Comparison of ENCODE assay signal across 22 mouse cellular contexts in the genomic region with DNA sequence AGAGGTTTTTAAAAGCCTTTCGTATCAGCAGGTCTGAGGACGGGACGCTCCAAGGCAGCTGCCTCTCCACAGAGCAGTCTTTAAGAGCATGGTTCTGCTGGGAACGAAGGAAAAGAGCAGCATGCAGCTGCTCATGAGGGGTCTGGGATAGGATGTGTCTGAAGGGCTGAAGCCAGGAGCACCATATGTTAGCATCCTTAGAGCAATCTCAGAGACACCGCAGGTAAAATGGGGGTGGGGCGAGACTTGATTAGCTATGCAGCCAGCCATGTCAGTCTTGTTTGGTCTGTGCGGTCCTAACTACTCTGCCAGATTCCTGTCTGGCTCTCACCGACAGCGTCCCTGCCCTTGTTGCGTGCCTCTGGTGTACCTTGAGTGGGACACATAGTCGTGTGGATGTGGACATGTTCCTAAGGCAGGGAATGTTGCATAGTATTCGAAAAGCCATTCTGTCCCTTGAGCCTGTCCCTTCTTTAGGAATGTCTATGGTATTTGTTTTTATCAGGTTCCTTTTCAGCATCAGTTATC. TPM values are rescaled to one million over a fixed set of nuclear protein-coding genes. Genes with fewer than 3 reads are reported as not detected.
"Had no signal": no experiment of that assay in that cellular context is flagged by ENCODE, and none has a peak within 500 bp of the region (broad histone marks: within the 10 kb centered on the region; RNA-seq: fewer than 3 reads in every experiment).

No protein-coding gene starts in this region.

- H3K9ac ChIP-seq: kidney, embryonic 15.5 days; limb, embryonic 12.5 days; limb, embryonic 15.5 days; liver, embryonic 14.5 days; liver, postnatal 0 days; lung, embryonic 15.5 days; midbrain, embryonic 12.5 days; midbrain, embryonic 15.5 days; neural tube, embryonic 13.5 days; stomach, embryonic 15.5 days had no signal

- H3K4me3 ChIP-seq: kidney, embryonic 15.5 days; limb, embryonic 12.5 days; limb, embryonic 15.5 days; lung, embryonic 15.5 days; midbrain, embryonic 12.5 days; midbrain, embryonic 15.5 days; myocyte; neural tube, embryonic 13.5 days; stomach, embryonic 15.5 days had no signal

- H3K9me3 ChIP-seq: kidney, embryonic 15.5 days; limb, embryonic 12.5 days; limb, embryonic 15.5 days; lung, embryonic 15.5 days; midbrain, embryonic 12.5 days; midbrain, embryonic 15.5 days; neural tube, embryonic 13.5 days; stomach, embryonic 15.5 days had no signal

- H3K4me1 ChIP-seq: kidney, embryonic 15.5 days; limb, embryonic 12.5 days; midbrain, embryonic 12.5 days; midbrain, embryonic 15.5 days; neural tube, embryonic 13.5 days; stomach, embryonic 15.5 days had no signal

- H3K27me3 ChIP-seq: kidney, embryonic 15.5 days; limb, embryonic 12.5 days; limb, embryonic 15.5 days; lung, embryonic 15.5 days; midbrain, embryonic 12.5 days; midbrain, embryonic 15.5 days; neural tube, embryonic 13.5 days; stomach, embryonic 15.5 days had no signal

- DNase-seq: kidney, postnatal 10 days; kidney, postnatal 36 days; left cerebral cortex, postnatal 4 days; liver, postnatal 0 days; lung, postnatal 14 days; retina, postnatal 1 day; right cerebral cortex, postnatal 25 days; spleen, adult 18-20 months; thymus, postnatal 36 days had no signal

- H3K36me3 ChIP-seq: lung, embryonic 15.5 days; midbrain, embryonic 15.5 days; neural tube, embryonic 13.5 days; stomach, embryonic 15.5 days had no signal

- H3K4me2 ChIP-seq: kidney, embryonic 15.5 days; limb, embryonic 12.5 days; limb, embryonic 15.5 days; liver, embryonic 11.5 days; lung, embryonic 15.5 days; midbrain, embryonic 12.5 days; midbrain, embryonic 15.5 days; neural tube, embryonic 13.5 days; stomach, embryonic 15.5 days had no signal

- ATAC-seq: liver, postnatal 0 days; midbrain, embryonic 15.5 days had no signal

- H3K27ac ChIP-seq: kidney, embryonic 15.5 days; limb, embryonic 12.5 days; limb, embryonic 15.5 days; liver, embryonic 14.5 days; lung, embryonic 15.5 days; midbrain, embryonic 12.5 days; midbrain, embryonic 15.5 days; neural tube, embryonic 13.5 days; stomach, embryonic 15.5 days had no signal

RNA-seq across cellular contexts. Expression of a gene that starts 43.8 kb away (rescaled TPM):
- total RNA-seq: monocyte, adult 5-6 weeks; neutrophil, adult 5-6 weeks had no signal
